Mouse (Mus musculus): ENCODE measurements around the gene Mymx.

DNA sequence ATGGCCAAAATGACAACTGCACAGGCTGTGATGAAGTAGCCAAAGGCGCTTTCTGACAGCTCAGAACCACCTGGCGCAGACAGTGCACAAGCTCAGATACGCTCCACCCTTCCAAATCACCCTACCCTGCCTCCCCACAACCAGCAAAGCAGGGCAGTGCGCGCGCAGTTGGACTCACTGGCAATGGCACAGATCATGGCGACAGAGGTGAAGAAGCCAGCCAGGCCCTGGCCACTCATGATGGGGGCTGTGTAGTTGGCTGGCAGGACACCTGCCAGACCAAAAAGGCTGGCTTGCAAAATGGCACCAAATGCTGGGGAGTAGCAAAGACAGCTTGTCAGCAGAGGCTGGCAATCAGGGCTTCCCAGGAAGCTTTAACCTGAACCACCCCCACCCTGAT lies 12.7 kb downstream of the Mymx start:
- TF ChIP-seq CTCF (IDR thresholded peaks at IDR 0.05; ENCODE audit: low read depth, low read length) (no peak), GATA2 (IDR thresholded peaks at IDR 0.05; ENCODE audit: borderline replicate concordance, low read depth, low read length) (no peak), GATA1 (IDR thresholded peaks at IDR 0.05; ENCODE audit: borderline replicate concordance, low read length) (no peak)

Data from G1E (cell line).